Mouse (Mus musculus) gastrocnemius, postnatal 36 days (tissue): ENCODE data around the gene Eno1. TPM values are rescaled to one million over a fixed set of nuclear protein-coding genes. Genes with fewer than 3 reads are reported as not detected.

ENCODE experiments used
- DNase-seq, 2 experiments: peaks; one replicate each; pipeline ENCODE4 v3.0.0; 2022
- intact Hi-C: fragments of 180-260 bp; cut with DNase I; formaldehyde crosslinking; loops from one replicate; pipeline ENCODE4 v1.15.1; 2025
- total RNA-seq, 2 experiments: library from RNA; stranded (reverse); gene quantifications; 2 replicates each; pipeline ENCODE4 v1.2.3; 2021

Eno1 gene
- total RNA-seq, 2 experiments from 2014 or later, result 104 to 128 TPM

DNA sequence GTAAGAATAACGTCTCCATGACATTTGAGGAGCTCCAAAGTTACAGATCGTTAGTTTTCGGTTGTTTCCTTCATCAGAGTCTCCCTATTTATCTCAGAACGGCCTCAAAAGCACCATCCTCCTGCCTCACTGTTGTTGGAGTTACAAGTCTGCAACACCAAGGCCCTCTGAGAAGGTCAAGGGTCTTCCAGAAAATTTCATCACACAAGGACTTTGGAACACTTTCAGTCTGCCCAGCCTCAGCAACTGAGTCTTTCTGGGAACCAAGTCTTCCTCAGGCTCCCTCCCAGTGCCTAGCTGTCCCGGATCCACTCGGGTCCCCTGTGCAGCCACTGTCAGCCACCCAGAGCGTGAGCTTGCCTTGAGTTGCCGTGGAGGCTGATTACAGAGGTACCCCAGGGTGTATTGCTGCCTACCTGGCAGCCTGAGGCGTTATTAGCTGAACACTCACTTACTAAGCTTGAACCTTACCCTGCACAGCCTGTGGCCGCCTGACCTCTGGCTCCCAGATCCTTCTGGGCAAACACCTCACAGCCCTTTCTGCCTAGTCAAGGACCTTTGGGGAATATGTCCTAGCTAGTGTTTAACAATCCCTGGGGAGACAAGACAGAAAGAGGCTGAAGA, 15.4 kb upstream of the Eno1 start:
- intact Hi-C loops, result no loop called here
- no peak for DNase-seq

DNA sequence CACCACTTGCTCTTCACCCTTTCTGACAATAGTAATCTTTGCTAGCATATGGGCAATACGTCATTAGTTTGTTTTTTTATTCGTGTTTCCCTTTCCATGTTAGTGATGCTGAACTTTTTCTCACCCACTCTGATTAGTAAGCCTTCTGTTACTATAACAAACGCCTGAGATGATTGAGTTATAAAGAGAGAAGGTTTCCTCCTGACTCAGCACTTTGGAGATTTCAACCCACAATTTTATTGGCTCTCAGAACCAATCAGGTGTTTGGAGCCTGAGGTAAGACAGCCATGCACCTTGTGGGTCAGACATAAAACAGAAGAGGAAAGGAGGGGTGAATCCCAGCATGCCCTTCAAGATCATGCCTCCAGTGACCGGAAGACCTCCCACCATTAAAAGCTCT, 12.7 kb upstream of the Eno1 start:
- no peak for DNase-seq
- intact Hi-C loops, result no loop called here

DNA sequence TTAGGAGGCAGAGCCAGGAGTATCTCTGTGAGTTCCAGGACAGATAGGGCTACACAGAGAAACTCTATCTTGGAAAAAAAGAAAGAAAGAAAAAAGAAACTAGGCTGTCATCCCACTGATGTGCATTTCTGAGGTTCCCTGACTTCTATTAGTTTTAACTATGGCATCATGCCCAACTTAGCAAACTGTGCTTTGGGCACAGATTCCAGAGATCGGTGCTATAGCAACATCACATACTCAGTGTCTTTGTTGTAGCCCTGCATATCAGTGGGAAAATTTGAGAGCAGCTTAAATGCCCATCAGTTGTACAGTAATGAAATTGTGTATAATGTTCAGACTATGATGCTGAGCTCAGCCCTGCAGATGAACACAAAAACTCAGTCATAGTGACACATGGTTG, 10.8 kb upstream of the Eno1 start:
- no peak for DNase-seq
- intact Hi-C loops, result no loop called here

DNA sequence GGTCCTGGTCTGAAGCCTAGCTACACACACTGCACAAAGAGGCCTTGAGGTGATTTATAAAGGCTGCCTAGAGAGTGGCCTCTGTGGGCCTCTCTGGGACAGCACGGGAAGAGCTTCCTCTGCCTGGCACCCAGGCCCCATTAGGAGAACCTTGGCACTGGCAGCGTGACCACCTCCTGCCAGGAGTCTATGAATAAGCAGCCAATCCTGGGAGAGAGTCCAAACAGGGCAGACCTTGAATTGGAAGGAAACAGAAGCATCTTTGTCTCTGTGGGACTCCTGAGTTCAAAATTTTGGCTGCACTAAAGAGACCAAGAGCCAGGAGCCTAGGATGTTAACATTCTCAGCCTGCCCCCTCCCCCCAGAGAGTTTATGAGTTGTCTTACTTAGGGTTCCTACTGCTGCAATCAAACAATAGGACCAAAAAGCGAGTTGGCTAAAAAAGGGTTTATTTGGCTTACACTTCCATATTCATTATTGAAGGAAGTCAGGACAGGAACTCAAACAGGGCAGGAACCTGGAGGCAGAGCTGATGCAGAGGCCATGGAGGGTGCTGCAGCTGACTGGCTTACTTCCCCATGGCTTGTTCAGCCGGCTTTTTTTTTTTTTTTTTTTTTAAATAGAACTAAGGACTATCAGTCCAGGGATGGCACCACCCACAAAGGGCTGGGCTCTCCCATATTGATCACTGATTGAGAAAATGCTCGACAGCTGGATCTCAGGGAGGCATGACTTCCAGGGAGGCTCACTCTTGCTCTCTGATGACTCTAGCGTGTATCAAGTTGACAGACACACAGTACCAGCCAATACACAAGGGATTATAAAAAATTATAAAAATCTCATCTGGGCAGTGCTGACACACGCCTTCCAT, 9.5 kb upstream of the Eno1 start:
- DNase-seq, result peak; percentile 53 to 59
- intact Hi-C loops, result no loop called here

DNA sequence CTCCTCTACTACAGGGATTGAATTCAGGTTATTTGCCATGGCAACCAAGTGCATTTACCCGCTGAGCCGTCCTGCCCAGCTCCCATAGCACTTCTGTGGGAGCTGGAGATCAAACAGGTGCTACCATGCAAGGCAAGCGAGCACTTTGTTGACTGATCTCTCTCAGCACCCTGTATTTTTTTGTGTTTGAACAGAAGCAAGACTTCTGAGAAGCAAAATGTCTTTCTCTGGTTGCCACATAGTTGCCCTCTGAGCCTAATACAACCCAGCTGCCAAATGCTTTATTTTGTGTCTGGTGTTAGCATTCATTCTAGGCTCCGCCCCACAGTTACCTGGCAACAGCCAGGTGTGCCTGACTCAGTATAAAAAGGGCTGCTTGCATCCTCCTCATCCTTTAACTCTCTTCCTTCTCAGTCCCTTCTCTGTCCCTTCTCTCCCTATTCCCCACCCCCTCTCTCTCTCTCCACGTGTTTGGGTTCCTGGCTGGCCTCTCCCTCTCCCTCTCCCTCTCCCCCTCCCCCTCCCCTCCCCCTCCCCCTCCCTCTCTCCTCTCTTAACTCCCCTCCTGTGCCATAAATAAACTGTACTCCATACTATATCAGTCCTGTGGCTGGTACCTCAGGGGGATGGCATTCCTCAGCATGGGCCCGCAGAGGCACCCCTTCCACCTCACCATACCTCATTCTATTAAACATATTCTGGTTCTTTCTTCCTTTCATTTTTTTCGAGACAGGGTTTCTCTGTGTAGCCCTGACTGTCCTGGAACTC, 7.8 kb upstream of the Eno1 start:
- no peak for DNase-seq
- intact Hi-C loops, result no loop called here

DNA sequence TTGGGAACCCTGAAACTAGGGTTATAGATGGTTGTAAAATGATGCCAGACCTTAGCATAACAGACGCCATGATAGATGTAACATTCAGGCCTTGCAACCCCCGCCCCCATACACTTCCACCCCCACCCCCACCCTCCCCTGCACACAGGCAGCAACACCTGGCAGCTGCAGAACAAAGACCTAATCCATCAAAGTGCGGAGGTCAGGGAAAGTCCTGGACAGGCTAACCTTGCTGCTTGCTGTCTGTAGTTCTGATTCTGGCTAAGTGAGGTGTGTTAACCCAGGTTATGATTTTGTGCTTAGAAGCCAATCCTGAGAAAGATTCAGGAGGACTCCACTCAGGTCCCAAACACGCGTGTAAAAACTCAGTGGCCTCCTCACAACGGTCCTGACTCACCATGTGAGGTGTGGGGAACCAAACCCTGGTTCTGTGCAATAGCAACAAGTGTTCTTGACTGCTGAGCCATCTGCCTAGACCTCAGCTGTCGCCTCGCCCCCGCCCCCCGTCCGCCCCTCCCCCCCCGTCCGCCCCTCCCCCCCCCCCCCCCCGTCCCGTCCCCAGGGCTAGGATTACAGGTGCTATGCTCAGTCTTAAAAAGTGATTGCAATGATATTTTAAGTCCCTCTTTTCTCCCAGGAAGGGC, 6.7 kb upstream of the Eno1 start:
- intact Hi-C loops, result no loop called here
- DNase-seq, result no peak

DNA sequence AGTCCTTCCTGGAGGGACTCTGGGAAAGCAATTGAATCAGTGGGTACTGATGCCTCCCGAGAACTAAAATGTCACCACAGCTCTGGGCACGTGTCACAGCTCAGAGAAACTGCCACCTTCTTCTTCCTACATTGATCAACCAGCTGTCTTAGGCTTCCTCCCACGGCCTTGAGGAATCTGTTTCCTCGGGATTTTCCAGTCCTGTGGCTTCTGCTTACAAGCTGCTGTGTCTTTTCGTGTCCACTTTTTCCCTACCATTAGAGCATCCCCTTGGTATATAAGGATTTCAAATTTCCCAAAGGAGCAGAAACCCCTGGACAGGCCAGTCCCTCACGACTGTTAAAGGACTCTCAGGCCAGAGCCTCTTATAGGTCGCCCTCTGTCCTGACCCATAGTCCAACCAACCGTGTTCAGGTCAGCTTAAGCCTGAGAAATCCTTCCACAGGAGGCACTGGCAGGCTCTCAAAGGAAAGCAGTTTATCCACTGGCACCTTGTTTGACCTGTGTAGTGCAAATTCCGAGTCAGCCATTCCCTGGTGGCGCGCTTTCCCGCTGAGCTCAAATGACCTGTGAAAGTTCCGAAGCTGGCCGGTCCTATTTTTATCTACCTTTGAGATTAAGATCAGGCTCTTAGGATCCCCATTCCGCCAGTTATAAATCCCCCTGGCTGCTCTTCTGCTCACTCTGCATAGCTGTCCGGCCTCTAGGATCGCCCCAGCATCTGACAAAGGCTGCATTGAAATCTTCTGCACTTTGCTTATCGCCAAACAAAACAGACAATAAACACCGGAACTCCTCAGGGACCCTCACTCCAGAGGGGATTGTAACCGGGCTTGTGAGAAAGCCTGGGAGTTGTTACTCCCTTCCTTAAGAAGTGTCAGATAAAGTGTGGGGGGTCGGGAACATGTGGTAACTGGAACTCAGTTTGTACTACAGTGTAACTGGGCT, 5.8 kb upstream of the Eno1 start:
- intact Hi-C loops, result no loop called here
- DNase-seq, result peak in 1 of 2 experiments; percentile 47

DNA sequence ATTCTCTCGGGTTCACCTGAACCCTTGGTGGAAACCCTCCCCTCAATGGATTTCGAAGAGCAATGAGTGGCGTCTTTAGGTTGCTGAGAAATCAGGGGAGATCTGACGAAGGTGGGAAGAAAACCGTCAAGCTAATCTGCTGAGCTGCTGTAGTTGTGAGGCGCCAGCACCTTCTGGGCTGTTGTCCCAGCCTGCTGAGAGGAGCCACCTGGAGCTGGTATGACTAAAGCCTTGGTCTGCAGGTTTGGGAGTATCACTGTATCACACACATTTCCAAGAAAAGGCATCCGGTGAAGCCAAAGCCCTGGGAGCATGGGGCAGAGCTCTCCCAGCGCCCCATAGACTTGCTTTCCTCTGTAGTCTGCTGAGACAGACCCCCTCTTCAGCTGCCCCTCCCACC, 4.7 kb upstream of the Eno1 start:
- intact Hi-C loops, result no loop called here
- no peak for DNase-seq

DNA sequence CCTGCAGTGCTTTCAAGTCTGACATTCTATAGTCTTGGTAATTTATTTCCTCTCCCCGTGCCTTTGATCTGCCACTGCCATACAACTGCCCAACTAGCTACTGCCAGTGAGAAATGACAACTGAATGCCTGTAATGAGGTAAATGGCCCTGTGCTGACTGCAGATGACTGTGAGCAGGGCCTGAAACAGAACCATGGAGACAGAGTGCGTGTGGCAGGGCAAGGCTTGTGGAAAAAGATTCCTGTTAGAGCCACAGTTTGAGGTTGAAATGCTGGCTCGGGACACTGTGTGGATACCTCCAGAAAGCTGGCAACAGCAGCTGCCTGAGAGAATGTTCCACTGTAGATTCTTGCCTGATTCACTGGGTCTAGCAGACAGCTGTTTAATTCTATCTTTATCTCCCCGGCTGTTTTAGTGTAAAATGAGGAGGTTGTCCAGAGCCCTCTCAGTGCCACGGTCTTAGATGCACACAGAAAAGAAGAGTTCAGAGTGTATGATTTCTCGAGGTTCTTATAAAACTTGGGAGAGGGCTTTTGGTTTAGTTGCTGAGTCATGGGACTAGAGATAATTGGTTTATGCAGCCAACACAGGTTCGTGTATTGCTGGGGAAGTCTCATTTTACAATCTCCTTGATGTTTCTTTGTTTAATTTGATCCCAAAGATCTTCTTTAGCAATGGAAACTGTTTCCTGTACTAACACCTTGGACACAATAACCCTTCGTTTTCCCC, 1.8 kb upstream of the Eno1 start:
- DNase-seq, result no peak
- intact Hi-C loops, result no loop called here

DNA sequence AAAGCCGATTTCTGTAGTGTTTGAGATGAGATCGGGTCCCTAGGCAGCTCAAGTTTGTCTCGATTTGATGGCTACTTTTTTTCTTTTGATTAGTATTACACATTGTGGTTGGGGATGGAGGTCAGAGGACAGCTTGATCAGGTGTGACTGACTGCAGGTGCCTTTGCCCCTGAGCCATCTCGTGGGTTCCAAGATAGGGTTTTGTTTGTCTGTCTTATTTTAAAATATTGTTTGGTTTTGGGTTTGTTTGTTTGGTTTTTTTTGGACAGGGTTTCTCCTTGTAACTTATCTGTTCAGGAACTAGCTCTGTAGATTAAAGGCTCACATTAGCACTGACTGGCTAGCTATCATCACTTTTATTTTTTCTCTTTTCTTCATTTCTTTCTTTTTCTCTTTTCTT, 936 bp upstream of the Eno1 start:
- no peak for DNase-seq
- intact Hi-C loops, result no loop called here

DNA sequence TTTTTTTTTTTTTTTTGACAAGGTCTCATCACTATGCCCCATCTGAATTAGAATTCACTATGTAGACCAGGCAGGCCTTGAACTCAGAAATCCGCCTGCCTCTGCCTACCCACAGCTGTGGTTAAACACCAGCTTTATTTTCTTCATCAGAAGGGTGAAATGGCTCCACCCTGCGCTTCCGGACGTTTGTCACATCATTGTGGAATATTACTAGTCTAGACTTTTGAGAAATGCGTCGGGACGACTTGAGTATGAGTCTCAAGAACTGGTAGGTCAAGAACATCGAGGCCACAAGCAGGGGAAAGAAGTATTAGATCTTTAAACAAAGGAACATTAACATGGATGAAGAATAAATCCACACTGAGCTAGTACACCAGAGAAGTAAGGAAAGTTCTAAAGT, 490 bp upstream of the Eno1 start:
- no peak for DNase-seq
- intact Hi-C loops, result no loop called here

DNA sequence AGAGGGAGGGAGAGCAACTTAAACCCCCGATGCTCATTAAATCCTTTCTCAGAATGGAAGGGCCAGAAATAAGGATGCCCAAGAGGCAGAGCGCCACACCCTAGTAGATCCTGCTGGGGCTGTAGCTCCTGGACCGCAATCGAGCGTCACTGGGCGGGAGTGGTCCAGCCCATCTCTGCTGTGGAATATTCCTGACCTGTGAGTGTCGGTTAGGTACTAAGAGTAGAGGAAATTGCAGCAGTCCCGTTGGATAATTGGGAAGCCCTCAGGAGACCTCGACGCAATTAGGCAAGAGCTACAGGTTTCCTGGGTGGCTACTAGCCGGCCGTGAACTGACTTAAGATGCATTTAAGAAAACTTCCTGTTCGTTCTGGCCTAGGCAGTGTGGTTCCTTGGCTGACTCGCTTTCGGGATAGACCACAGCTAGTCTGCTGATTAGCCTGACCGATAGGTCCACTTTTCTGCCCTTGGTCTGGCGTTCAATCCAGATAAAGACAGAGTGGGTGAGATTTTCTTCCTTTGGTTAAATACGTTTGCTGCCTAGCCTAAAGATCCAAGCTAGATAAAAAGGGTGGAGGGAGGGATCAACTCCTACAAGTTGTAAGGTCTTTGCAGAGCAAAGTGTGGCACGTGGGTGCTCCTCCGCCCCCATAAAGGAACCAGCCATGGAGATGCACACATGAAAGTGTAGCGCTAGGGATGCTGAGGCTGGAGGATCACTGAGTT, 1.3 kb downstream of the Eno1 start:
- DNase-seq, result no peak
- intact Hi-C loops, result no loop called here

DNA sequence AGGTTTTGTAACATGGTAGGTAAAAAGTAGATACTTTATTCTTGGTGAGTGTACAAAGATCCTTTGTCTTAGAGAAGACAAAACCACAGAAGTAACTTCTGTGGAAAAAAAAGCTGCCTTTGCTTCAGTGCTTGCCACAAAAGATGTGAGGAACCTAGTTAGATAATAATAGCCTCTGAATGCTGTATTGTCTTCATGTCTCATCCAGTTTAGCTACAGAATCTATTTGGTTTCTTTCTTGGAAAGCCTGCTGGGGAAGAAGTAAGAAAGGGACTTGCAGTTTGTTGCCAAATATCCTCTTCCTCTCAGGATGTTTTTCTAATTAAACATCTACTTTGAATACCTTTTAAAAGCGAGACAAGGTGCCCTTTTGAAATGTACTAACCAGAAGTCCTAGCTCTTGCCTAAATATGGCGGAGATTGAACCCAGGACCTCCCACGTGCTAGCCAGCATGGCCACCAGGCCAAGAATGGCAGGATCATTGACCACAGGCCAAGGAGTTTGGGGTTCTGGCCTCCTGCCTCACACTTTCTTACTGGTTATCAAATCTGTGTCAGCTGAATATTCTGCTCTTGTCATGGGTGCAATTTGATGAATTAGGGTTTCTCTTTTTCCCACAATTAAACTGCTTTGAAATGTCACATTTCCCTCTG, 2.0 kb downstream of the Eno1 start:
- intact Hi-C loops, result no loop called here
- no peak for DNase-seq

DNA sequence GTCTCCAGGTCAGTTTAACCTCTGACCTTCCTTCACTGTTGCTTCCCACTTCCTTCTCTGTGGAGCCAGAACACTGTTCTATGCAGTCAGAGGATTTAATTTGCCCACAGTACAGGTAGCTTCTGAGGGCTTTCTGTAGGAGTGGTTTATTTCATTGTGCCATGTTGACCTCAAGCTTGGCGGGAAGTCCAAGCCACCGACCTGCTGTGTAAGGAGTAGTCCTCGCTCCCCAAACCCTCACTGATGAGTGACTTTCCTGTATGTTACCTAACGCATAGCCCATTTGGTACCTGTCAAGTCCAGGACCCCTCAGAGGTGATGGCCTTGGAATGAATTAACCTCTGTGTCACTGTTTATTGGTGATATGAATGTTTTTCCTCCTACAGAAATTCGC, 2.6 kb downstream of the Eno1 start:
- intact Hi-C loops, result no loop called here
- DNase-seq, result no peak

DNA sequence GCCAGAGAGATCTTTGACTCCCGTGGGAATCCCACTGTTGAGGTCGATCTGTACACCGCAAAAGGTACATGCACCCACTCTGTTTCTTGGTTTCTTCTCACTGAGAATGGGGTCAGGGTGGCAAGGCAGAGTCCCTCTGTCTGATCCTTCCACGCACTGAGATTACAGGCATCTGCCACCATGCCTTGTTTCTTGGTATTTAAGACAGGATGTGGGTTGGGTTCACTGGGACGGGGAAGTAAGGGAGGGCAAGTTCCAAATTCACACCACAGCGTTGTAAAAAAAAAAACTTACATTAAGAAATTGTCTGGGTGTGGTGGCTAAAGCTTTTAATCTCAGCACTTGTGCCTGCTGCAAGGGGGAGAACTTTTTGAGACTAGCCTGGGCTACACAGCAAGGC, 3.0 kb downstream of the Eno1 start:
- intact Hi-C loops, result no loop called here
- DNase-seq, result no peak

DNA sequence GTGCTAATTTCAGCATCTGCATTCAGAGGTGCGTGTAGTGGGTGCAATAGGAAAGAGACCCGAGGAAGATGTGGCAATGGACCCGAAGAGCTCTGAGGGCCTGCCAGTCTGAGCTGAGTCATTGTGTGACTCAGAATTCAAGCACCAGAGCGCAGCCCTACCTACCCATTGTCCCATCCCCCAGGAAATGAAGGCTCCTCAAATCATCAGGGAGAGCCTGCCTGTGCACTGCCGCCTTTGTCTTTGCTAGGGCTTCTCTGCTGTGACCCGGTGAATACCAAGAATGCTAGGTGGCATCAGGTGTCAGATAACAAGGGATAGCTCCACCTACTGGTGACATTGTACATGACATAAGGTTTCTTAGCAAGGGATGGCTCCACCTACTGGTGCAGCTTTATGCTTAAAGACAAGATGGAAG, 3.4 kb downstream of the Eno1 start:
- peak in 1 of 2 experiments; percentile 57 for DNase-seq
- intact Hi-C loops, result no loop called here

DNA sequence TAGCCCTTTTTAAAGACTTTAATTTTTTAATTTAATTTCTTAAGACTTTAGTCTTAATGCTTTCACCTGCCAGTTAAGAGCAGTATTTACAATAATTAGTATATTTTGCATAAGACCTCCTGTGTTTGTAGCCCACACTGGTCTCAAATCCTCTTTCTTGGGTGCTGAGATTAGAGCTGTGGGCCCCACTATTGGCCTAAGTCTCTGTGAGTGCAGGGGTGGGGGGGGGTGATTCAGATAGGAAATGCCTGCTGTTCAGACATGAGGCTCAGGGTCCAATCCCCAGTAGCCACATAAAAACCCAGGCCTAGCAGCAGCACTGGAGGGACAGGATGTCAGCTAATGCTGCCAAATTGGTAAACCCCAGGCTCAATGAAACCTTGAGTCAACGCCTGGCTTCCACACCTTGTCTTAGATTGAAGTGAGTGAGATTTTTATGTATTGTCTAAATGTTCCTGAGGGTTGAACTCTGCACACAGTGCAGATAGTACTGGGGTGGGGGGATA, 3.9 kb downstream of the Eno1 start:
- no peak for DNase-seq
- intact Hi-C loops, result no loop called here

DNA sequence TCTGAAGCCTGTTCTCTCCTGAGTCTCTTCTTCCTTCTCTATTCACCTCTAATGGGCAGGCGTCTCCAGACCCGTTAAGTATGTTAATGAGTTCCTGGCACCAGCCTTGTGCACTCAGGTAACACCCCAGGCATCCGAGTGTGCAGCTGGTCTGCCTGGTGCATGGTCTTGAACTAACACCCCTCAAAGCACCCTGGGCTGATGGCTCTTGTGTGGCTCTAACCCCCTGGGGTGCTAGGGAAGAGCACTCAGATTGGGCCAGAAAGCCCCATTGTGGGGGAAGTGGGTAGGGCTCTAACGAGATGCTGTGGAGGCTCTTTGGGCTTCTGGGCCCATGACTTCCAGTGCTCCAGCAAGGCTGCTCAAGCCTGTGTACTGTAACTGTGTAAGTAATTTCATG, 5.2 kb downstream of the Eno1 start:
- intact Hi-C loops, result no loop called here

More for the DNA sequence above, 5.2 kb downstream of the Eno1 start:
- DNase-seq, result no peak
